In genomic region chr13:108129070-108129469, GRCm38 (mm10) we compare ENCODE assay signal across 13 mouse cellular contexts. TPM values are rescaled to one million over a fixed set of nuclear protein-coding genes. Genes with fewer than 3 reads are reported as not detected.
DNase-seq lines count a peak whose midpoint lies in the region; ATAC-seq and TF ChIP-seq lines count a peak whose summit lies in the region.
"Had no signal": no experiment of that assay in that cellular context is flagged by ENCODE, and none has a peak within 500 bp of the region (broad histone marks: within the 10 kb centered on the region; RNA-seq: fewer than 3 reads in every experiment).

No protein-coding gene starts in this region.

- no peak overlapping the region for H3K27ac ChIP-seq in midbrain, embryonic 14.5 days (replicated peaks; ENCODE audit: low read depth, low read length)
- H3K27ac ChIP-seq in midbrain, embryonic 11.5 days (ENCODE audit: low read depth, low read length): no peak overlapping the region
- no peak overlapping the region for H3K27ac ChIP-seq in brown adipose tissue, adult 24 weeks (replicated peaks; ENCODE audit: low read depth, low read length)
- H3K27ac ChIP-seq in small intestine, adult 2 months (ENCODE audit: insufficient read depth, low read depth, low read length): no peak overlapping the region
- H3K27ac ChIP-seq: hindbrain, embryonic 12.5 days had no signal

- H3K4me3 ChIP-seq in midbrain, embryonic 14.5 days (replicated peaks; ENCODE audit: low read depth, low read length): no peak overlapping the region
- H3K4me3 ChIP-seq in midbrain, embryonic 11.5 days (ENCODE audit: low read depth, low read length): no peak overlapping the region
- peak overlapping the region; percentile 25; the same call in 1 of the 2 replicates for H3K4me3 ChIP-seq in brown adipose tissue, adult 24 weeks (ENCODE audit: insufficient read depth, low read depth, low read length)
- no peak overlapping the region for H3K4me3 ChIP-seq in small intestine, adult 2 months (ENCODE audit: low read depth, low read length)
- H3K4me3 ChIP-seq: hindbrain, embryonic 12.5 days had no signal

- H3K9ac ChIP-seq in midbrain, embryonic 14.5 days (replicated peaks; ENCODE audit: low read length): no peak overlapping the region
- H3K9ac ChIP-seq in midbrain, embryonic 11.5 days (ENCODE audit: low read length): no peak overlapping the region
- H3K9ac ChIP-seq: hindbrain, embryonic 12.5 days had no signal

- peak; percentile 83 for DNase-seq in heart, adult 11 months
- DNase-seq in heart, postnatal 4 days: no peak
- peak; percentile 31 for DNase-seq in midbrain, embryonic 14.5 days
- no peak for DNase-seq in midbrain, embryonic 11.5 days (ENCODE audit: low spot score, missing footprints)
- DNase-seq in adrenal gland, adult (ENCODE audit: inconsistent age in 2 of 2, low spot score in 1 of 2): no peak
- no peak for DNase-seq in right cerebral cortex, postnatal 25 days
- DNase-seq: adrenal gland, postnatal 10 days; cerebellum, adult 8-10 months; kidney, postnatal 36 days; right cerebral cortex, postnatal 14 days had no signal

- ATAC-seq in midbrain, embryonic 14.5 days (ENCODE audit: low FRiP score, low TSS enrichment): no peak
- no peak for ATAC-seq in midbrain, embryonic 11.5 days (ENCODE audit: low FRiP score)

- no peak overlapping the region for H3K4me2 ChIP-seq in midbrain, embryonic 14.5 days (ENCODE audit: low read length)
- no peak overlapping the region for H3K4me2 ChIP-seq in midbrain, embryonic 11.5 days
- H3K4me2 ChIP-seq: hindbrain, embryonic 12.5 days had no signal

- no peaks in the 10 kb centered on the region for H3K9me3 ChIP-seq in midbrain, embryonic 14.5 days (ENCODE audit: control insufficient read depth, low read length)
- no peaks in the 10 kb centered on the region for H3K9me3 ChIP-seq in midbrain, embryonic 11.5 days (ENCODE audit: control insufficient read depth, low read length)
- H3K9me3 ChIP-seq: hindbrain, embryonic 12.5 days had no signal

- WGBS in midbrain, embryonic 14.5 days: 66% methylated on average over 7 of the region's 7 CpGs
- WGBS in midbrain, embryonic 11.5 days: 68% methylated on average over 7 of the region's 7 CpGs
- WGBS in small intestine, adult 2 months: 70% methylated on average over 7 of the region's 7 CpGs

- H3K27me3 ChIP-seq in midbrain, embryonic 14.5 days (ENCODE audit: control insufficient read depth, insufficient read depth, low read length): no peaks in the 10 kb centered on the region
- no peaks in the 10 kb centered on the region for H3K27me3 ChIP-seq in midbrain, embryonic 11.5 days (ENCODE audit: control insufficient read depth, insufficient read depth, low read length)
- no peaks in the 10 kb centered on the region for H3K27me3 ChIP-seq in small intestine, adult 2 months (ENCODE audit: control insufficient read depth, insufficient read depth, low read length)
- H3K27me3 ChIP-seq: hindbrain, embryonic 12.5 days had no signal

- peak; percentile 21; the same call in 1 of the 2 replicates for TF ChIP-seq CTCF in small intestine, adult 2 months (IDR thresholded peaks at IDR 0.05; ENCODE audit: extremely low read depth, insufficient read length, insufficient replicate concordance, low read depth, low read length)

- peaks cover 3% of the 10 kb centered on the region; the same call in 1 of the 2 replicates for H3K4me1 ChIP-seq in midbrain, embryonic 14.5 days (ENCODE audit: control insufficient read depth, insufficient read depth, low read length)
- no peaks in the 10 kb centered on the region for H3K4me1 ChIP-seq in midbrain, embryonic 11.5 days (ENCODE audit: control insufficient read depth, insufficient read depth, low read length)
- peaks cover 3% of the 10 kb centered on the region; the same call in 1 of the 2 replicates for H3K4me1 ChIP-seq in brown adipose tissue, adult 24 weeks (ENCODE audit: control insufficient read depth, insufficient read depth, insufficient read length, low read length)
- no peaks in the 10 kb centered on the region for H3K4me1 ChIP-seq in small intestine, adult 2 months (ENCODE audit: control insufficient read depth, insufficient read depth, insufficient read length, low read length)

- TF ChIP-seq POLR2A in small intestine, adult 2 months (IDR thresholded peaks at IDR 0.05; ENCODE audit: low read depth, low read length): no peak

- H3K36me3 ChIP-seq in midbrain, embryonic 14.5 days (ENCODE audit: control insufficient read depth, insufficient read depth, low read length): no peaks in the 10 kb centered on the region
- no peaks in the 10 kb centered on the region for H3K36me3 ChIP-seq in midbrain, embryonic 11.5 days (ENCODE audit: control insufficient read depth, insufficient read depth, low read length)
- no peaks in the 10 kb centered on the region for H3K36me3 ChIP-seq in small intestine, adult 2 months (ENCODE audit: control insufficient read depth, insufficient read depth, low read length)
- H3K36me3 ChIP-seq: hindbrain, embryonic 12.5 days had no signal

RNA-seq across cellular contexts. Expression of gene Ndufaf2, which starts 29.4 kb away (rescaled TPM):
- 10 to 100 TPM; 23.4 to 23.9 TPM for total RNA-seq in heart, postnatal 4 days (2021)
- 64.3 and 77.1 TPM in 2 replicates for polyA plus RNA-seq in midbrain, embryonic 14.5 days (2014; fragmentation: Nextera tagmentation; extraction: Ambion mirVana)
- 82.4 and 87.1 TPM in 2 replicates for polyA plus RNA-seq in midbrain, embryonic 11.5 days (2014; fragmentation: Nextera tagmentation; extraction: Ambion mirVana)
- 85.4 and 116 TPM in 2 replicates for polyA plus RNA-seq in brown adipose tissue, adult 24 weeks (2012; ENCODE audit: insufficient read depth, insufficient read length, missing spikeins)
- 0.84 and 0.94 TPM in 2 replicates for polyA plus RNA-seq in small intestine, adult 2 months (2012; rRNA removed)

RNA-seq across cellular contexts. Expression of gene Ercc8, which starts 29.5 kb away (rescaled TPM):
- 10 to 100 TPM; 15.5 to 18.3 TPM for total RNA-seq in heart, postnatal 4 days (2021)
- 32.2 and 32.9 TPM in 2 replicates for polyA plus RNA-seq in midbrain, embryonic 14.5 days (2014; fragmentation: Nextera tagmentation; extraction: Ambion mirVana)
- polyA plus RNA-seq in midbrain, embryonic 11.5 days (2014; fragmentation: Nextera tagmentation; extraction: Ambion mirVana): 22.8 and 23.0 TPM in 2 replicates
- polyA plus RNA-seq in brown adipose tissue, adult 24 weeks (2012; ENCODE audit: insufficient read depth, insufficient read length, missing spikeins): 2.1 and 5.3 TPM in 2 replicates
- 3.2 and 5.0 TPM in 2 replicates for polyA plus RNA-seq in small intestine, adult 2 months (2012; rRNA removed)

Comparison
In these comparisons a context has a peak if more than half of its experiments do, and no peak if none do; other contexts are left out.
1. DNase-seq: peak in heart, adult 11 months (single experiment) and midbrain, embryonic 14.5 days (single experiment); none in heart, postnatal 4 days (single experiment), midbrain, embryonic 11.5 days (single experiment), adrenal gland, adult (0 of 2) and right cerebral cortex, postnatal 25 days (single experiment).
2. RNA of gene Ndufaf2, which starts 29.4 kb away (polyA plus RNA-seq): 85.4 to 116 TPM in brown adipose tissue, adult 24 weeks, 82.4 to 87.1 TPM in midbrain, embryonic 11.5 days and 64.3 to 77.1 TPM in midbrain, embryonic 14.5 days; 0.84 to 0.94 TPM in small intestine, adult 2 months; every median in the first group is over 10 times any median in the second.